Mouse (Mus musculus) olfactory bulb, adult 2 months (tissue): ENCODE results near the gene Fitm1.

ENCODE experiments used
- CTCF ChIP-seq: fragments of 200-500 bp; IDR thresholded peaks from 2 replicates; pipeline ENCODE4 v1.5.1; 2012; ENCODE audit warnings: low read depth, mild to moderate bottlenecking, low read length, moderate library complexity; ENCODE audit not compliant: insufficient read depth
- POLR2A ChIP-seq: fragments of 200-500 bp; IDR thresholded peaks from 2 replicates; pipeline ENCODE4 v1.6.1; 2012; ENCODE audit warnings: mild to moderate bottlenecking, low read depth, low read length, moderate library complexity; ENCODE audit not compliant: insufficient read depth

GRCm38 (mm10) chr14:55571760-55572159 lies 3.7 kb upstream of the Fitm1 start:
- TF ChIP-seq POLR2A (no peak), CTCF (no peak)
